Mouse (Mus musculus): ENCODE results near the gene Acadl.

The Acadl gene

DNA sequence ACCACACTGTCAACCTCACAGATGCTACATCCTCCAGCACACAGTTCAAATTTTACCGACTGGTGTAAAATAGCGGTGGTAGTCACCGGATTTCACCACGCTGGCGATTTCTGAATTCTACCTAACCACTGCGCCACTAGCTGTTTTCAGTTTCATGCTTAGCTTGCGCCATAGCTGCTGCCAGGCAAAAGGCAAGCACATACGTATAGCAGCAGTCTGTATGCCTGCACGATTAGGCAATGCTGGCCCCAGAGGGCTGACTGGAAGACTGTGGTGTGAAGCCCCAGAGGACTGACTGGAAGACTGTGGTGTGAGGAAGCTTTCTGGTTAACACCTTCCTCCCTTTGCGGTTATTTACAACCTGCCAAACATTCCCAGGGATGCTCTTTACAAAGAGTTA lies 21.1 kb downstream of the Acadl start:
- in situ Hi-C loops (cut with MboI; ENCODE audit: unreplicated experiment in 2 of 2) = loop anchor here (10.0 to 25.0 kb wide), 2 partner anchors 117 to 555 kb away; no protein-coding TSS in a partner anchor

DNA sequence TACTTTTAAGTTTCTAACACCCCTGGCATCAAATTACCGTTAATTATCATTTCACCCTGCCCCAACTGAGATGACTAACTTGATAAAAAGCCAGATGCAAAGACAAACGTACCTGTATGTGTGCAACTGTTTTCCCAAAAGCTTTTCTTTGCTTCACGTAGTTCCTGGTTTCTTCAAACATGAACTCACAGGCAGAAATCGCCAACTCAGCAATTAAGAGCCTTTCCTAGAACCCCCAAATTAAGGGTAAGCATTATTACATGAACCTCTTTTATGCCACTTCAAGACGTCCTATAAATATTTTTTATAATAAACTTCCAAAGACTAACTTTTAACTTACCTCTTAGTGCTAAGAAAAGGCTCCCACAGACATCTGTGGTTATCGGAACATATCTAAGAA lies 21.6 kb downstream of the Acadl start:
- in situ Hi-C loops (cut with MboI; ENCODE audit: unreplicated experiment in 2 of 2) = loop anchor here (10.0 to 25.0 kb wide), 2 partner anchors 117 to 554 kb away; no protein-coding TSS in a partner anchor

GRCm38 (mm10) chr1:66839755-66840438 lies 23.2 kb downstream of the Acadl start:
- in situ Hi-C loops (cut with MboI; ENCODE audit: unreplicated experiment in 2 of 2) = loop anchor here (5.0 to 25.0 kb wide), 5 partner anchors 88 to 735 kb away; no protein-coding TSS in a partner anchor

GRCm38 (mm10) chr1:66839135-66839534 lies 23.9 kb downstream of the Acadl start:
- in situ Hi-C loops (cut with MboI; ENCODE audit: unreplicated experiment in 2 of 2) = loop anchor here (5.0 to 25.0 kb wide), 5 partner anchors 87 to 734 kb away; no protein-coding TSS in a partner anchor

- in situ Hi-C loops (cut with MboI; ENCODE audit: unreplicated experiment in 2 of 2) = loop anchor here (5.0 to 25.0 kb wide), 5 partner anchors 86 to 734 kb away; no protein-coding TSS in a partner anchor
Measured at GRCm38 (mm10) chr1:66838184-66839042, 24.7 kb downstream of the Acadl start.

GRCm38 (mm10) chr1:66837207-66837606 lies 25.9 kb downstream of the Acadl start:
- in situ Hi-C loops (cut with MboI; ENCODE audit: unreplicated experiment in 2 of 2) = loop anchor here (5.0 to 25.0 kb wide), 5 partner anchors 85 to 732 kb away; no protein-coding TSS in a partner anchor

DNA sequence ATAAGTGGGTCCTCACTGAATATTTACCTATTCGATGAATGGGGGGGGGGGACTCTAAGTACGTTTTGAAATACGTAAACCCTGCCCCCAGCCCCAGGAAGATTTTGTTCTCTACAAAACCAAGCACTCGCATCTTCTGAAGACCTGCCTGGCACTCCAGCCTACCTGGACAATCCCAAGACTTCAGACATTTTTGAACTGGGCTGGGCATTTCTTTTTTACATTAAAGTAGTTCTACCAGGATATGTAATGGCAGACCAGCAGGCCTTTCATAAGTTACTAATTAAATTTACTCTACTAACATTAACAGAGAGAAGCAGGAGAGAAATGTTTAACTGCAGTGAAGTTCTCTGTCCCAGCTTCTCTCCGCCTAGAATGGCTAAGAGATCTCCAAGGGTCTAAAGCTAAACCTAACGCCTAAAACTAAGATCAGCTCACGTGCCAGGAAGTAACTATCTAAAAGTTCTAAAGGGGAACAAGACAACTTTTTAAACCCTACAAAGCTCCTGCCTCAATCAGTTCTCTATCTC lies 30.4 kb downstream of the Acadl start:
- in situ Hi-C loops (cut with MboI; ENCODE audit: unreplicated experiment in 2 of 2) = loop anchor here in 1 of 2 experiments (10.0 to 25.0 kb wide), 3 partner anchors 108 to 728 kb away; no protein-coding TSS in a partner anchor

- in situ Hi-C loops (cut with MboI; ENCODE audit: unreplicated experiment in 2 of 2) = loop anchor here in 1 of 2 experiments (10.0 to 25.0 kb wide), 3 partner anchors 107 to 727 kb away; no protein-coding TSS in a partner anchor
Measured at GRCm38 (mm10) chr1:66831824-66832600, 31.1 kb downstream of the Acadl start.

DNA sequence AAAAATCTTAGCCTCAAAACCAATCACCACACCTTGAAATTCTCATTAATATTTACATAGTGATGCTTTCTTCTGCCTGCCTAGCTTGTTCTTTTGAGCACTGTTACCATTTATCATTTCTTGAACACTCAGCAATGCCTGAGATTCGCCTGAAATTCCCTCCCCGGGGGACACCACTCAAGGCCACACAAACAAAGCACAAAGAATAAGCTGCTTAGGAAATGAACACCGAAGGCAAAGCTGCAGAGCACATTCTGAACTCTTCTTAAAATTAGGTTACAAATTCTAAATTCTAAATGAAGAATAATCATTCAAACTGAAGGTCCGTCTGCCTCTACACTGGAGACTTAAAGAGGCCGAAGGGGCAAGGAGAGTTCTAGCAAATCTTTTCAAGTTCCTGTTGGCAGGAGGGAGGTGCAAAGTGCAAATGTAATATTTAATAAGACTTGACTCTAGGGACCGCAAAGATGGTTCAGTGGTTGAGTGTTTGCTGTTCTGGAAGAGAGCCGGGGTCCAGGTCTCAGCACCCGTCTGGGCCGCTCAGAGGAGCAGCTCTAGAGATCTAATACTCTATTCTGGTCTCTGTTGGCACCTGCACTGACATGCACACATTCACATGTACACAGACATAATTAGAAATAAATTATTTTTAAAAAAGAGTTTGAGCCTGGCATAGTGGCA lies 33.5 kb downstream of the Acadl start:
- in situ Hi-C loops (cut with MboI; ENCODE audit: unreplicated experiment in 2 of 2) = loop anchor here in 1 of 2 experiments (10.0 to 25.0 kb wide), 3 partner anchors 105 to 725 kb away; no protein-coding TSS in a partner anchor

- in situ Hi-C loops (cut with MboI; ENCODE audit: unreplicated experiment in 2 of 2) = no loop called here
Measured at GRCm38 (mm10) chr1:66821966-66822365, 41.1 kb downstream of the Acadl start.

GRCm38 (mm10) chr1:66820241-66820640 lies 42.8 kb downstream of the Acadl start:
- in situ Hi-C loops (cut with MboI; ENCODE audit: unreplicated experiment in 2 of 2) = no loop called here

GRCm38 (mm10) chr1:66817865-66818315 lies 45.2 kb downstream of the Acadl start:
- in situ Hi-C loops (cut with MboI; ENCODE audit: unreplicated experiment in 2 of 2) = no loop called here

- in situ Hi-C loops (cut with MboI; ENCODE audit: unreplicated experiment in 2 of 2) = no loop called here
Measured at GRCm38 (mm10) chr1:66817453-66817839, 45.6 kb downstream of the Acadl start, which contains the start of gene Kansl1l. TSS of gene Kansl1l (minus strand) at chr1:66817562.

DNA sequence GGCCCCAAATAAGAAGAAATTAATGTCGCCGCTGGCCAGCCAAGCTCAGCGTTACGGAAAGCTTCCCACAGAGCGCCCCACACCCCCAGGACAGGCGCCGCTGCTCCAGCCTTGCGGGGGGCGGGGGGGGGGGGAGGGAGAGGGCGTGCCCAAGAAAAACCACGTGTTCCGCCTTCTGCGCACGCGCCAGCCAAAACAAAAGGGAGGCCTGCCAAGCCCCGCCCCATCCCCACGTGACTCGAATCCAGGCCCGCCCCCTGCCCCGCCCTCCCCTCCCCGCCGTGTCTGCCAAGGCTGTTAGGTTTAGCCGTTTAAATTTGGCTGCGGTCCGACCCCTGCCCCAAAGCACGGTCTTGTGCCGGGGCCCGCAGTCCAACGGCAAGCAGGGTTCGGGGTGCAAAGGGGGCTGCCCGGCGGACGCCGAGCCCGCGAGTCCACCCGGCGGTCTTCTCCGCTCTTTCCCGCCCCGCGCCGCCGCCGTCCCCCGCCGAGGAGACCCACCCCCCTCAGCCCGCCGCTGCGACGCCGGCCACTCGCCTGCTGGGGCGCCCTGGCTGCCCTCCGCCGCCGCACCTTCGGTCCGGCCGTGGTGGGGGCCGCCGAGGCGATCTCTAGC lies 46.1 kb downstream of the Acadl start:
- in situ Hi-C loops (cut with MboI; ENCODE audit: unreplicated experiment in 2 of 2) = no loop called here

DNA sequence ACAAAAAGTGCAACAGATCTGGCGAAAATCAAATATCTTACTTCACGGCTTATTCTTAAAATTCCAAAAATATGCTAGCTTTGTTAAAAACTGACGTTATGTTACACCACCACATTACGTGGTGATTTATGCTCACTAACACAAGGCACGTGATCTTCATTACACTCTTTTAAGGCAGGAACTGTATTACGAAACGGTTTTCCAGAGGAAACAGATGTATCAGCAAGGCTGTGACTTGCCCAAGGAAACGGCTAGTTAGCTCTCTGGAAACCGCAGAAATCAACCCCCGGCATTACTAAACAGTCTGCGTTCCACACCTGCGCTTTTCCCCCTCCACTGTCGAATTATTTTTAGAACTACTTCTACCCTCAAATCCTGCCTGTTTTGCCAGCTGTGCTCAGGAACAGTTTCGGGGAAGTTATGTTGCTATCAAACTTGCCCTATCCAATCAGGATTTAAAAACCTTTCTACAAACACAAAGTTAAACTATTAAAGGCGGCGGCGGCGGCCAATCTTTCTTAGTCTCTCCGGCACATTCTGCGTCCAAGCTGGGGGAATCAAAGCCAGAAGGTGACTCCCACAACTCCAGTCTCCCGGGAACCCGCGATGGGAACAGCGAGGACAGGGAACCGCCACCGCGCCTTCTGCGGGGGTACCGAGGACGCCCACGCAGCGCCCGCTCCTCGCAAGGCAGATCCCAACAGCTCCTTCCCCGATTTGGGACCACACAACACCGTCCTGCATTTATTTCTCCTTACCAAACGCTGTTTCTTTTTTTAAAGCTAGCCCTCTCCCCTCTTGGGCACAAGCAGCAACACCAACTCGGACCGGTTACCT lies 46.9 kb downstream of the Acadl start:
- in situ Hi-C loops (cut with MboI; ENCODE audit: unreplicated experiment in 2 of 2) = no loop called here

- in situ Hi-C loops (cut with MboI; ENCODE audit: unreplicated experiment in 2 of 2) = no loop called here
Measured at GRCm38 (mm10) chr1:66814756-66815155, 48.3 kb downstream of the Acadl start.

DNA sequence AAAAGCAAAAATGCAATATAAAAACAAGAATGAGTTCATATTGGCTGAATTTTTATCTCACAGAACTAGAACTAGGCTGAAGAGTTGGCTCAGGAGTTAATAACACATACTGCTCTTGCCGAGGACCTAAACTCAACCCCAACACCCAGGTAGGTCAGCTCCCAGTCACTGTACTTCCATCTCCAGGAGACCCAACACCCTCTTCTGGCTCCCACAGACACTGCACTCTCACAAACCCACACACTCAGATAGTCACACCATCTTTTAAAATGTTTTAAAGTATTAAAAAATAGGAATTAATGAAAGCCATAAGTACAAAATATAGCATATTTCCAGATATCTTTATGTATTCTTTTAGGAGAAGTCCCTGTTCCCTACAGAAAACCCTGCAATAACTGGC lies 49.9 kb downstream of the Acadl start:
- in situ Hi-C loops (cut with MboI; ENCODE audit: unreplicated experiment in 2 of 2) = no loop called here

- in situ Hi-C loops (cut with MboI; ENCODE audit: unreplicated experiment in 2 of 2) = loop anchor here in 1 of 2 experiments (5.0 kb wide), 1 partner anchor 35 kb away; no protein-coding TSS in a partner anchor
Measured at GRCm38 (mm10) chr1:66806821-66807220, 56.3 kb downstream of the Acadl start.
